Mouse (Mus musculus): ENCODE results near the gene Rnf144b. TPM values are rescaled to one million over a fixed set of nuclear protein-coding genes. Genes with fewer than 3 reads are reported as not detected.

Rnf144b gene
- polyA plus RNA-seq, 1 experiment = 5.1 TPM

DNA sequence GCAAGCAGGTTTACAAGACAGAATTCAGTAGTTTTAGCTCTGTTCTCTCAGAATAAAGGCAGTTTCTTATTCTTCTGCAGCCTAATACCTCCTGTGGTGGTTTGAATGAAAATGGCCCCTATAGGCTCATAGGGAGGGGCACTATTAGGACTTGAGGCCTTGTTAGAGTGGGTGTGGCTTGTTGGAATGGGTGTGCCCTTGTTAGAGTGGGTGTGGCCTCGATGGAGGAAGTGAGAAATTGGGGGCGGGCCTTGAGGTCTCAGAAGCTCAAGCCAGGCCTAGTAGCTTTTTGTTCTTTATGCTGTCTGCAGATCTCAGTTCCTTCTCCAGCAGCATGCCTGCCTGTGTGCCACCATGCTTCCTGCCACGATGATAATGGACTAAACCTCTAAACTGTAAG, 159.8 kb downstream of the Rnf144b start:
- Histone ChIP-seq H3K4me3 (ENCODE audit: control insufficient read depth, insufficient read depth, low read length) (no peak overlapping the region), H3K4me1 (replicated peaks; ENCODE audit: control insufficient read depth, insufficient read depth, low read length) (no peaks in the 10 kb centered on the region), H3K36me3 (ENCODE audit: control insufficient read depth, insufficient read depth, low read length) (no peaks in the 10 kb centered on the region), H3K27ac (ENCODE audit: control insufficient read depth, insufficient read depth, low read length) (no peak overlapping the region), H3K27me3 (ENCODE audit: control insufficient read depth, insufficient read depth, low read length) (no peaks in the 10 kb centered on the region)
- WGBS = 59% methylated on average over 3 of the region's 3 CpGs
- DNase-seq = no peak
- TF ChIP-seq CTCF (IDR thresholded peaks at IDR 0.05; ENCODE audit: borderline replicate concordance, control insufficient read depth, extremely low read depth, insufficient read depth, low read length, poor library complexity) = no peak
- TF ChIP-seq POLR2A (IDR thresholded peaks at IDR 0.05; ENCODE audit: control insufficient read depth, extremely low read depth, insufficient read depth, low read length, poor library complexity) = no peak

- Histone ChIP-seq H3K27me3 (ENCODE audit: control insufficient read depth, insufficient read depth, low read length) (no peaks in the 10 kb centered on the region), H3K27ac (ENCODE audit: control insufficient read depth, insufficient read depth, low read length) (no peak overlapping the region), H3K4me3 (ENCODE audit: control insufficient read depth, insufficient read depth, low read length) (no peak overlapping the region), H3K36me3 (ENCODE audit: control insufficient read depth, insufficient read depth, low read length) (no peaks in the 10 kb centered on the region), H3K4me1 (replicated peaks; ENCODE audit: control insufficient read depth, insufficient read depth, low read length) (no peaks in the 10 kb centered on the region)
- TF ChIP-seq CTCF (IDR thresholded peaks at IDR 0.05; ENCODE audit: borderline replicate concordance, control insufficient read depth, extremely low read depth, insufficient read depth, low read length, poor library complexity) = no peak
- TF ChIP-seq POLR2A (IDR thresholded peaks at IDR 0.05; ENCODE audit: control insufficient read depth, extremely low read depth, insufficient read depth, low read length, poor library complexity) = no peak
- 50% methylated on average over 4 of the region's 4 CpGs for WGBS
- DNase-seq = peak; percentile 46
Measured at GRCm38 (mm10) chr13:47288449-47288848, 166.0 kb downstream of the Rnf144b start.

- Histone ChIP-seq H3K27me3 (ENCODE audit: control insufficient read depth, insufficient read depth, low read length) (no peaks in the 10 kb centered on the region), H3K4me1 (replicated peaks; ENCODE audit: control insufficient read depth, insufficient read depth, low read length) (no peaks in the 10 kb centered on the region), H3K27ac (ENCODE audit: control insufficient read depth, insufficient read depth, low read length) (no peak overlapping the region), H3K4me3 (ENCODE audit: control insufficient read depth, insufficient read depth, low read length) (no peak overlapping the region), H3K36me3 (ENCODE audit: control insufficient read depth, insufficient read depth, low read length) (no peaks in the 10 kb centered on the region)
- TF ChIP-seq POLR2A (IDR thresholded peaks at IDR 0.05; ENCODE audit: control insufficient read depth, extremely low read depth, insufficient read depth, low read length, poor library complexity) = no peak
- no peak for TF ChIP-seq CTCF (IDR thresholded peaks at IDR 0.05; ENCODE audit: borderline replicate concordance, control insufficient read depth, extremely low read depth, insufficient read depth, low read length, poor library complexity)
- DNase-seq = no peak
- 90% methylated on average over 8 of the region's 8 CpGs for WGBS
Measured at GRCm38 (mm10) chr13:47296465-47296864, 174.0 kb downstream of the Rnf144b start.

Other genes with a start within 250 kb of the Rnf144b start
- gene Kif13a, start 192.8 kb upstream of the Rnf144b start, polyA plus RNA-seq (2012; rRNA removed) = 6.3 and 6.4 TPM in 2 replicates
- gene Nhlrc1, start 107.8 kb upstream of the Rnf144b start, polyA plus RNA-seq (2012; rRNA removed) = 1.3 and 1.7 TPM in 2 replicates
- 23.6 and 25.2 TPM in 2 replicates for gene Kdm1b, start 79.2 kb upstream of the Rnf144b start, polyA plus RNA-seq (2012; rRNA removed)
- gene Tpmt, start 77.9 kb upstream of the Rnf144b start, polyA plus RNA-seq (2012; rRNA removed) = 2.1 and 3.1 TPM in 2 replicates
- 50.4 and 109 TPM in 2 replicates for gene Dek, start 16.5 kb upstream of the Rnf144b start, polyA plus RNA-seq (2012; rRNA removed)

Data from thymus, adult 2 months (tissue).